In the genomic region with DNA sequence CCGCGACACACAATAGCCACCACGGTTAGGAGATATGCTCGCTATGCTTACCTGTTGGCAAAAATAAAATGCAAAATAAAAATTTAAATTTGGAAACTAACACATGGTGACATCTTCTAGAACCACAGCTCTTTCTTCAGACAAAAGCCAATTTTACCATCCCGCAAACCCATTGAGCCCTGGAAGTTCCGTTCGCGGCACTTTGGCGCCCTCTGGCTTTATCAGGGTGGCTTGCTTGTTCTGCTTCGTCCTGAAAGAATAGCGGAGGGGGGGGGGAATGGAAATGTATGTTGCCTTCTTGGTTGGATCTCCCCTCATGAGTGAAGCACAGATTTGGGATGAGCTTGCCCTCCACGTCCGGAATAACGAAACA, we compare ENCODE assay signal across 7 mouse cellular contexts. TPM values are rescaled to one million over a fixed set of nuclear protein-coding genes. Genes with fewer than 3 reads are reported as not detected.
DNase-seq lines count a peak whose midpoint lies in the region; ATAC-seq and TF ChIP-seq lines count a peak whose summit lies in the region.

No protein-coding gene starts in this region.

- DNase-seq in adrenal gland, postnatal 36 days, result peak; percentile 83 to 87
- DNase-seq in heart, embryonic 10.5 days (ENCODE audit: low spot score), result peak; percentile 87
- DNase-seq in midbrain, postnatal 0 days (ENCODE audit: low spot score), result peak; percentile 97
- DNase-seq in spleen, postnatal 14 days (ENCODE audit: low spot score in 2 of 2), result peak; percentile 47 to 56

- H3K4me2 ChIP-seq in embryonic facial prominence, embryonic 13.5 days, result peak overlapping the region; percentile 86
- peak overlapping the region; percentile 79 for H3K4me2 ChIP-seq in kidney, embryonic 14.5 days (replicated peaks; ENCODE audit: low read depth, low read length)
- H3K4me2 ChIP-seq in limb, embryonic 15.5 days, result peak overlapping the region; percentile 90
- peak overlapping the region; percentile 64 for H3K4me2 ChIP-seq in midbrain, postnatal 0 days (ENCODE audit: low read depth, low read length, poor library complexity, severe bottlenecking)

- WGBS in embryonic facial prominence, embryonic 13.5 days, result 0% methylated on average over 14 of the region's 14 CpGs
- WGBS in heart, embryonic 10.5 days, result under 1% methylated on average over 14 of the region's 14 CpGs
- under 1% methylated on average over 14 of the region's 14 CpGs for WGBS in kidney, embryonic 14.5 days
- WGBS in limb, embryonic 15.5 days, result under 1% methylated on average over 14 of the region's 14 CpGs
- WGBS in midbrain, postnatal 0 days, result under 1% methylated on average over 14 of the region's 14 CpGs

- H3K4me1 ChIP-seq in embryonic facial prominence, embryonic 13.5 days, result peaks cover 30% of the 10 kb centered on the region
- H3K4me1 ChIP-seq in heart, embryonic 10.5 days, result peaks cover 17% of the 10 kb centered on the region; the same call in 1 of the 2 replicates
- peaks cover 2% of the 10 kb centered on the region; the same call in 1 of the 2 replicates for H3K4me1 ChIP-seq in kidney, embryonic 14.5 days (ENCODE audit: control insufficient read depth, insufficient read depth, low read length)
- H3K4me1 ChIP-seq in limb, embryonic 15.5 days, result peaks cover 9% of the 10 kb centered on the region
- H3K4me1 ChIP-seq in midbrain, postnatal 0 days (ENCODE audit: insufficient read depth, low read length), result peaks cover 4% of the 10 kb centered on the region; the same call in 1 of the 2 replicates

- no peaks in the 10 kb centered on the region for H3K36me3 ChIP-seq in embryonic facial prominence, embryonic 13.5 days
- no peaks in the 10 kb centered on the region for H3K36me3 ChIP-seq in heart, embryonic 10.5 days
- H3K36me3 ChIP-seq in kidney, embryonic 14.5 days (ENCODE audit: control insufficient read depth, insufficient read depth, low read length), result no peaks in the 10 kb centered on the region
- no peaks in the 10 kb centered on the region for H3K36me3 ChIP-seq in limb, embryonic 15.5 days
- H3K36me3 ChIP-seq in midbrain, postnatal 0 days (ENCODE audit: insufficient read depth, low read length), result no peaks in the 10 kb centered on the region

- no peak for ATAC-seq in embryonic facial prominence, embryonic 13.5 days (ENCODE audit: insufficient number of reproducible peaks, insufficient read depth, low FRiP score, low TSS enrichment, low read depth)
- peak; percentile 11; the same call in 1 of the 2 replicates for ATAC-seq in kidney, embryonic 14.5 days (ENCODE audit: low FRiP score, low TSS enrichment)
- 0 out of 2 replicates have a peak, but pooled peaks have one; percentile 21 for ATAC-seq in limb, embryonic 15.5 days (ENCODE audit: insufficient number of reproducible peaks, low FRiP score, low TSS enrichment, low read depth)
- 0 out of 2 replicates have a peak, but pooled peaks have one; percentile 8 for ATAC-seq in midbrain, postnatal 0 days (ENCODE audit: low FRiP score)

- peak overlapping the region; percentile 98 for H3K4me3 ChIP-seq in embryonic facial prominence, embryonic 13.5 days
- H3K4me3 ChIP-seq in heart, embryonic 10.5 days, result peak overlapping the region; percentile 84
- H3K4me3 ChIP-seq in kidney, embryonic 14.5 days (ENCODE audit: low read length), result peak overlapping the region; percentile 84
- H3K4me3 ChIP-seq in limb, embryonic 15.5 days, result peak overlapping the region; percentile 93
- peak overlapping the region; percentile 99 for H3K4me3 ChIP-seq in midbrain, postnatal 0 days (ENCODE audit: low read depth, low read length)

- no peaks in the 10 kb centered on the region for H3K27me3 ChIP-seq in embryonic facial prominence, embryonic 13.5 days
- H3K27me3 ChIP-seq in heart, embryonic 10.5 days (ENCODE audit: insufficient read depth, poor library complexity, severe bottlenecking), result no peaks in the 10 kb centered on the region
- H3K27me3 ChIP-seq in kidney, embryonic 14.5 days (ENCODE audit: control insufficient read depth, insufficient read depth, low read length), result no peaks in the 10 kb centered on the region
- no peaks in the 10 kb centered on the region for H3K27me3 ChIP-seq in limb, embryonic 15.5 days
- H3K27me3 ChIP-seq in midbrain, postnatal 0 days (ENCODE audit: insufficient read depth, low read length), result no peaks in the 10 kb centered on the region

- peak overlapping the region; percentile 97 for H3K27ac ChIP-seq in embryonic facial prominence, embryonic 13.5 days
- H3K27ac ChIP-seq in heart, embryonic 10.5 days, result peak overlapping the region; percentile 92
- no peak overlapping the region for H3K27ac ChIP-seq in kidney, embryonic 14.5 days (ENCODE audit: low read depth, low read length)
- H3K27ac ChIP-seq in limb, embryonic 15.5 days, result peak overlapping the region; percentile 94
- H3K27ac ChIP-seq in midbrain, postnatal 0 days (ENCODE audit: low read depth, low read length), result peak overlapping the region; percentile 100

- peak; percentile 97 for TF ChIP-seq CTCF in midbrain, postnatal 0 days (IDR thresholded peaks at IDR 0.05)

- H3K9ac ChIP-seq in embryonic facial prominence, embryonic 13.5 days, result peak overlapping the region; percentile 97
- peak overlapping the region; percentile 94; the same call in 1 of the 2 replicates for H3K9ac ChIP-seq in kidney, embryonic 14.5 days (ENCODE audit: low read depth, low read length)
- 0 out of 2 replicates have a peak overlapping the region, but pooled peaks have one; percentile 50 for H3K9ac ChIP-seq in limb, embryonic 15.5 days
- peak overlapping the region; percentile 100 for H3K9ac ChIP-seq in midbrain, postnatal 0 days (replicated peaks; ENCODE audit: low read length, poor library complexity, severe bottlenecking)

- H3K9me3 ChIP-seq in embryonic facial prominence, embryonic 13.5 days, result no peaks in the 10 kb centered on the region
- no peaks in the 10 kb centered on the region for H3K9me3 ChIP-seq in heart, embryonic 10.5 days
- H3K9me3 ChIP-seq in kidney, embryonic 14.5 days (ENCODE audit: control insufficient read depth, low read length), result no peaks in the 10 kb centered on the region
- no peaks in the 10 kb centered on the region for H3K9me3 ChIP-seq in limb, embryonic 15.5 days
- no peaks in the 10 kb centered on the region for H3K9me3 ChIP-seq in midbrain, postnatal 0 days (ENCODE audit: low read length)

RNA-seq across cellular contexts. Expression of a gene that starts 1.2 kb away (rescaled TPM):
- 1 to 10 TPM; 4.4 to 7.2 TPM for total RNA-seq in adrenal gland, postnatal 36 days (2021)
- 56.1 and 66.2 TPM in 2 replicates for polyA plus RNA-seq in embryonic facial prominence, embryonic 13.5 days (2015; fragmentation: Nextera tagmentation; extraction: Ambion mirVana)
- 8.8 and 22.0 TPM in 2 replicates for polyA plus RNA-seq in heart, embryonic 10.5 days (2016; fragmentation: Nextera tagmentation; extraction: Ambion mirVana)
- polyA plus RNA-seq in kidney, embryonic 14.5 days (2014; fragmentation: Nextera tagmentation; extraction: Ambion mirVana), result 23.4 and 46.8 TPM in 2 replicates
- polyA plus RNA-seq in limb, embryonic 15.5 days (2015; fragmentation: Nextera tagmentation; extraction: Ambion mirVana), result 34.2 and 41.9 TPM in 2 replicates
- 1,178 and 1,429 TPM in 2 replicates for total RNA-seq in midbrain, postnatal 0 days (2014; rRNA removed)
- polyA plus RNA-seq in midbrain, postnatal 0 days (2015; fragmentation: Nextera tagmentation; extraction: Ambion mirVana), result 480 and 547 TPM in 2 replicates

Comparison
In these comparisons a context has a peak if more than half of its experiments do, and no peak if none do; other contexts are left out.
1. H3K9ac ChIP-seq: peak in every context shown above with its lines; median percentile 100 in midbrain, postnatal 0 days; 97 in embryonic facial prominence, embryonic 13.5 days; 94 in kidney, embryonic 14.5 days; 50 in limb, embryonic 15.5 days.